Mouse (Mus musculus) T-cell, adult 2 months (primary cell): ENCODE results near the gene Acss1.
A peak's percentile ranks its signal among the peaks of the same experiment; 100 is the strongest.

Source experiments
- DNase-seq: peaks from one replicate; pipeline ENCODE4 v3.0.0; 2022; ENCODE audit warnings: low spot score

Acss1 gene

GRCm38 (mm10) chr2:150665534-150666451 is 2.5 kb downstream of the Acss1 start:
- no peak for DNase-seq

GRCm38 (mm10) chr2:150665006-150665405 is 3.3 kb downstream of the Acss1 start:
- DNase-seq: no peak

- DNase-seq: no peak
Measured at GRCm38 (mm10) chr2:150664152-150664920, 4.0 kb downstream of the Acss1 start.

- DNase-seq: no peak
Measured at GRCm38 (mm10) chr2:150663255-150663654, 5.0 kb downstream of the Acss1 start.

GRCm38 (mm10) chr2:150662007-150662406 is 6.3 kb downstream of the Acss1 start:
- no peak for DNase-seq

- no peak for DNase-seq
Measured at GRCm38 (mm10) chr2:150660668-150661451, 7.4 kb downstream of the Acss1 start.

GRCm38 (mm10) chr2:150660049-150660448 is 8.3 kb downstream of the Acss1 start:
- DNase-seq: no peak

GRCm38 (mm10) chr2:150656975-150657768 is 11.1 kb downstream of the Acss1 start:
- DNase-seq: peak; percentile 19

GRCm38 (mm10) chr2:150656112-150656511 is 12.2 kb downstream of the Acss1 start:
- no peak for DNase-seq

- no peak for DNase-seq
Measured at GRCm38 (mm10) chr2:150655290-150655689, 13.0 kb downstream of the Acss1 start.

GRCm38 (mm10) chr2:150654814-150655213 is 13.5 kb downstream of the Acss1 start:
- no peak for DNase-seq

- DNase-seq: no peak
Measured at GRCm38 (mm10) chr2:150651366-150651765, 16.9 kb downstream of the Acss1 start.

- DNase-seq: no peak
Measured at GRCm38 (mm10) chr2:150650511-150651074, 17.7 kb downstream of the Acss1 start.

GRCm38 (mm10) chr2:150648300-150648895 is 19.9 kb downstream of the Acss1 start:
- no peak for DNase-seq

- no peak for DNase-seq
Measured at GRCm38 (mm10) chr2:150647681-150648299, 20.5 kb downstream of the Acss1 start.

GRCm38 (mm10) chr2:150646411-150647121 is 21.7 kb downstream of the Acss1 start:
- no peak for DNase-seq

- DNase-seq: no peak
Measured at GRCm38 (mm10) chr2:150645225-150645624, 23.1 kb downstream of the Acss1 start.

GRCm38 (mm10) chr2:150643726-150644415 is 24.4 kb downstream of the Acss1 start:
- no peak for DNase-seq

- DNase-seq: no peak
Measured at GRCm38 (mm10) chr2:150643166-150643565, 25.1 kb downstream of the Acss1 start.
